Mouse (Mus musculus) G1E-ER4 (cell line): ENCODE results near the gene Pwp2. TPM values are rescaled to one million over a fixed set of nuclear protein-coding genes. Genes with fewer than 3 reads are reported as not detected.

Experiments used
- GATA1 ChIP-seq: IDR thresholded peaks from one replicate; pipeline ENCODE4 v1.8.0; 2012; ENCODE audit warnings: low read length, inconsistent platforms
- polyA plus RNA-seq: library from polyadenylated mRNA; stranded (reverse); fragments of >175 nt; gene quantifications from 2 replicates; pipeline ENCODE4 v1.2.3, GENCODE M21; 2012

Gene Pwp2
- polyA plus RNA-seq, 1 experiment = 19.6 TPM

GRCm38 (mm10) chr10:78134975-78135798 lies 49.8 kb downstream of the Pwp2 start:
- TF ChIP-seq GATA1 = no peak

GRCm38 (mm10) chr10:78134400-78134799 lies 50.5 kb downstream of the Pwp2 start:
- no peak for TF ChIP-seq GATA1

- TF ChIP-seq GATA1 = no peak
Measured at GRCm38 (mm10) chr10:78129998-78130397, 55.0 kb downstream of the Pwp2 start.

- no peak for TF ChIP-seq GATA1
Measured at GRCm38 (mm10) chr10:78129423-78129822, 55.5 kb downstream of the Pwp2 start.

GRCm38 (mm10) chr10:78128647-78129046 lies 56.3 kb downstream of the Pwp2 start:
- TF ChIP-seq GATA1 = no peak

- TF ChIP-seq GATA1 = no peak
Measured at GRCm38 (mm10) chr10:78127931-78128330, 57.0 kb downstream of the Pwp2 start.

GRCm38 (mm10) chr10:78127046-78127870 lies 57.7 kb downstream of the Pwp2 start:
- no peak for TF ChIP-seq GATA1

- no peak for TF ChIP-seq GATA1
Measured at GRCm38 (mm10) chr10:78126311-78126710, 58.6 kb downstream of the Pwp2 start.

Other genes starting within 250 kb of the Pwp2 start
- gene Trpm2, start 214.6 kb downstream of the Pwp2 start, polyA plus RNA-seq = not detected in 2 replicates
- gene 1810043G02Rik, start 206.6 kb downstream of the Pwp2 start, polyA plus RNA-seq = 27.6 and 27.7 TPM in 2 replicates
- 111 and 128 TPM in 2 replicates for gene Pfkl, start 175.1 kb downstream of the Pwp2 start, polyA plus RNA-seq
- not detected in 2 replicates for gene Dnmt3l, start 143.2 kb downstream of the Pwp2 start, polyA plus RNA-seq
- gene Aire, start 141.5 kb downstream of the Pwp2 start, polyA plus RNA-seq = 0.09 TPM in 1 of 2 replicates, not detected in the other
- not detected in 2 replicates for gene Icosl, start 115.8 kb downstream of the Pwp2 start, polyA plus RNA-seq
- gene D10Jhu81e, start 15.4 kb downstream of the Pwp2 start, polyA plus RNA-seq = 88.0 and 106 TPM in 2 replicates
- gene Trappc10, start 59.5 kb upstream of the Pwp2 start, polyA plus RNA-seq = 67.8 and 109 TPM in 2 replicates
- gene Agpat3, start 167.3 kb upstream of the Pwp2 start, polyA plus RNA-seq = 36.2 TPM in 2 replicates
- 342 and 376 TPM in 2 replicates for gene Rrp1, start 227.9 kb upstream of the Pwp2 start, polyA plus RNA-seq
- 15.4 and 47.5 TPM in 2 replicates for gene Cstb, start 240.5 kb upstream of the Pwp2 start, polyA plus RNA-seq